Mouse (Mus musculus) thymus, adult 2 months (tissue): ENCODE results near the gene Ext2.

Source experiments
- CTCF ChIP-seq: fragments of 200-500 bp; IDR thresholded peaks from 2 replicates; pipeline ENCODE4 v1.5.1; 2012; ENCODE audit warnings: mild to moderate bottlenecking, control low read depth, low read length, moderate library complexity, borderline replicate concordance; ENCODE audit not compliant: control insufficient read depth, poor library complexity, insufficient read depth; ENCODE audit errors: extremely low read depth
- POLR2A ChIP-seq: fragments of 200-500 bp; IDR thresholded peaks from 2 replicates; pipeline ENCODE4 v1.6.1; 2012; ENCODE audit warnings: mild to moderate bottlenecking, low read length, control low read depth, moderate library complexity; ENCODE audit not compliant: control insufficient read depth, poor library complexity, insufficient read depth; ENCODE audit errors: extremely low read depth

DNA sequence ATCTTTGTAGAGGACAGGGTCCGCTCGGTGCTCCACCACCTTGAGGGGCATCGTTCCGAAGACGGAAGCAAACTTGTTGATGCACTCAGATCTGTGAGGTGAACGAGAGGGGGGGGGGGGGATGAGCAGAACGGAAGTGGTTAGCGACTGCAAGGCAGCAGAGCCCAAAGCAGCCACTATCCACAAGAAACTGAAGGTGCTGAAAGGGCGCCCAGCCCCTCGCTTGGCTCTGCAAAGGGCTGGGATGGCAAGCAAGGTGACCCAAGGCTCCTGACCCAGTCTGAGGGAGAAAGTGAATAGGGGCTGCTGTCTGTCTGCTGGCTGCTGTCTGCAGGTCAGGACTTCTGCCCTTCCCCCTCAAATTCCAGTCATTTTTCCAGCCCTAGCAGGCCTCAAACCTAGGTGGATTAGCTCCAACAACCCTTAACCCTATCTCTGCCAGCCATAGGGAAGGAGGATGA, 126.2 kb downstream of the Ext2 start:
- TF ChIP-seq CTCF, result no peak
- no peak for TF ChIP-seq POLR2A
